Mouse (Mus musculus): ENCODE measurements around the gene Kif26a.

GRCm38 (mm10) chr12:112153597-112153996 lies 7.6 kb downstream of the Kif26a start:
- peak; percentile 88 for TF ChIP-seq EP300 (IDR thresholded peaks at IDR 0.05; ENCODE audit: insufficient read depth, low read depth, low read length)
- TF ChIP-seq CTCF (IDR thresholded peaks at IDR 0.05), result peak; percentile 16; the same call in 1 of the 2 replicates
